Mouse (Mus musculus): ENCODE results near the gene Man1b1.

Man1b1 gene

DNA sequence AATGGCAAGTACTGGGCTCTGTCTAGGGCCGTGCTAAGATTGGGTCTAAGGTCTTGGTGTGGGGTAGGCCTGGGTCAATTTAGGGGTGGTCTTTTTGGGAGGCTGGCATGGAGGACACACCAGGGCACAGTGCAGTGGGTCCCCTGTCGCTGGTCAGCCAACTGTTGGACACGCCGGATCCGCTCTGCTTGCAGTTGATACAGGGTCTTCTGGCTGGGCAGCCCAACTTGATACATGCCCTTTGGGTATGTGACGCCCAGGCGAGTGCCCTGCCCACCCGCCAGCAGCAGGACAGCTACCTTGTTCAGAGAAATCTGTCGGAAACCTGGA lies 32.6 kb downstream of the Man1b1 start:
- DNase-seq: no peak

- DNase-seq: peak; percentile 65
These were observed 33.1 kb downstream of the Man1b1 start, which contains the start of gene Uap1l1 for GRCm38 (mm10) chr2:25365091-25365761. TSS of gene Uap1l1 (minus strand) at chr2:25365682.

DNA sequence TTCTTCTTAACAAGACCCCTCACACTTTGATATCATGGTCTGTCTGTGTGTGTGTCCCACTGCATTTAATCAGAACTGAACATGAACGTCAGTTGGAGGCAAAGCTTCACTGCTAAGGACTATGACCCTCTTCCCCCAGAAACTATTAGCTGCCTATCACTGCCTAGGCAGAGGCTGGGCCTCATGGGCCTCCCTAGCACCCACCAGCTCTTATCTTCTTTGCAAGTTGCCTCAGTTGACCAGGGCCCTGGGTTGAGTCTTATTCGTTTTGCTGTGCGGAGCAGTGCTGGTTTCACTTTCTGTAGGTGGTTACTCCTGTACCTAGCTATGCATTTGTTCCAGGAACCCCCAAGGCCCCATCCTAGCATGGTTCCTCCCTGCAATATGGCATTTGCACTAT lies 37.9 kb downstream of the Man1b1 start:
- no peak for DNase-seq

- peak; percentile 86 for DNase-seq
These were observed 39.9 kb downstream of the Man1b1 start, which contains the start of gene Sapcd2 for GRCm38 (mm10) chr2:25371764-25372643. TSS of gene Sapcd2 (plus strand) at chr2:25372321.

- no peak for DNase-seq
These were observed 40.7 kb downstream of the Man1b1 start for GRCm38 (mm10) chr2:25372644-25373391.

DNA sequence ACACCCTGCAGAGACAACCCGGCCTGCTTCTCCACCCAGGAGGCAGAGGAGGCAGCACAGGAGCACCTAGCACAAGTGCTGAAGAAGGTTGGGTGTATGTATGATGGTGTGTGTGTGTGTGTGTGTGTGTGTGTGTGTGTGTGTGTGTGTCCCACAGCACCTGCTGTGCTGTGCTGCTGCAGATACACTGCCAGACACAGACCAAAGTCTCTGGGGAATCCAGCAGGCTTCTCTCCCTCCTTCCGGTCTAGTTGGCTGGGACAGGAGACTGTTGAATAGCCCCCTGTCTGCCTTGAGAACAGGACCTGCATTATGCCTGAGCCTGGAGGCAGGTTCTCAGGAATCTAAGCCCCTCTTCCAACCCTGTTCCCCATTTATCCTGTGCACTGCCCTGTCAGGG lies 41.3 kb downstream of the Man1b1 start:
- DNase-seq: no peak

GRCm38 (mm10) chr2:25376589-25376988 lies 44.5 kb downstream of the Man1b1 start:
- DNase-seq: no peak

- no peak for DNase-seq
These were observed 52.4 kb downstream of the Man1b1 start for GRCm38 (mm10) chr2:25384492-25384891.

DNA sequence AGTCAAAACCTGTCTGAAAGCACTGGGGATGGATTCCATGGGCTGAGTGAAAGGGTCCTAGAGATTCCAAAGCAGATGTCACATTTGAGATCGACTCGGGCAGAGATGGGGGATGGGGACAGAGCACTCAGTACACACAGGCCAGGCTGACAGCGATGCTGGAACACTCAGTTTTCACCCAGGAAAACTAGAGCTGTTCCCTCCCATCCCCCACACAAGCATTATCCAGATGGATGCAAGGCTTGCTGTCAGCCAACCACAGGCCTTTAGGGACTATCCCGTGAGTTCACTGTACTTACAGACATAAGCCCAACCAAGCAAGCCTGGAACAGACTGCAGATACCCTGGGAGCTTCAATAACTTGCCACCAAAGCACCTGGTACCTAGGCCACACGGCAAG lies 59.1 kb downstream of the Man1b1 start:
- DNase-seq: no peak

GRCm38 (mm10) chr2:25394281-25395221 lies 62.4 kb downstream of the Man1b1 start:
- DNase-seq: peak; percentile 30

GRCm38 (mm10) chr2:25395721-25396596 lies 63.8 kb downstream of the Man1b1 start, which contains the start of gene Entpd2:
TSS of gene Entpd2 (plus strand) at chr2:25395874.
- no peak for DNase-seq

DNA sequence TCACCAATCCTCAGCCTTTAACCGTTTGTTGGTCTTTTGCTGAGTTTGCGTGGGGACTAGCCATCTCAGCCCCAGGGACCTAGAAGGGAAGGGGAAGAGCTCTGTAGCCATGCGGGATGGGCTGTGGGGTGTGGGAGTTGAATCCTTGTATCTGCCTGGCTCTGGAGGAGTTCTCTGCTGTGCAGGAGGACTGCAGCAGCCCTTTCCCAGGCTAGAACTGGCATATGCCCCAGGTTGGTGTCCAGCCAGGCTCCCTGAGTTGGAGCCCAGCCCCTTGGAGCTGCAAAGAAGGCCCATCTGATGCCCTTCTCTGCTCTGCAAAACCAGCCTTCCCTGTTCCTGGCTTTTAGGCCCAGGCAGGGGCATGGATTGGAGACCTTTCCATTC lies 64.5 kb downstream of the Man1b1 start:
- DNase-seq: no peak

- DNase-seq: no peak
These were observed 64.9 kb downstream of the Man1b1 start for GRCm38 (mm10) chr2:25397010-25397409.

DNA sequence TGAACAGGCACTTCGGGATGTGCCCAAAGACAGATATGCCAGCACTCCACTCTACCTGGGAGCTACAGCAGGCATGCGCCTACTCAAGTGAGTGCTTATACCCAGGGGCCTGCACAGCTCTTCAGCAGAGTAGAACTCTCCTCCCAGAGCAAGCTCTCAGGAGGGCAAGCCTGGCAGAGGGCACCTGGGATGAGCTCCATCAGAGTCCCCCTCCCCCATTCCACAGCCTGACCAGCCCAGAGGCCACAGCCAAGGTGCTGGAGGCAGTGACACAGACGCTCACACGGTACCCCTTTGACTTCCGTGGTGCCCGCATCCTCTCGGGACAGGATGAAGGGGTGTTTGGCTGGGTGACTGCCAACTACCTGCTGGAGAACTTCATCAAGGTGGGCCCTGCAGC lies 65.9 kb downstream of the Man1b1 start:
- DNase-seq: no peak

GRCm38 (mm10) chr2:25399051-25399450 lies 66.9 kb downstream of the Man1b1 start, which contains the start of gene Npdc1:
TSS of gene Npdc1 (plus strand) at chr2:25399351.
- no peak for DNase-seq

DNA sequence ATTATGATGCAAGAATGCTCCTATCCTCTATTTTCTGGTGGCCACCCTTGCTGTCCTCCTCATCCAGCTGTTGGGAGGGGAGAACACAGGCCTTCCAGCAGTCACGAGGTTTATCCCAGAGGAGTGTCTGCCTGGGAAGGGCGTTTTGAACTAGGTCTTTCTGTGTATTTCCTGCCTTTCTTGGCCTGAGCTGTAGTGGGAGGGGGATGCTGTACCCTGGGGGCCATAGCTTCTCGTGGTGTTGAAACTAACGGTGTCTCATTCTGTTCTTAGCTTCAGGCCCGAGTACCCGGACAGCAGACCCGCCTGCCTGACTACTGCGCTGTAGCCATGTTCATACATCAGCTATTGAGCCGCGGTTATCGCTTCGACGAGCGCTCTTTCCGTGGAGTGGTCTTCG lies 68.2 kb downstream of the Man1b1 start:
- no peak for DNase-seq

GRCm38 (mm10) chr2:25400764-25401163 lies 68.6 kb downstream of the Man1b1 start:
- DNase-seq: peak; percentile 58
